Mouse (Mus musculus) brain, embryonic 14.5 days (tissue): ENCODE measurements around the gene Nutf2. TPM values are rescaled to one million over a fixed set of nuclear protein-coding genes. Genes with fewer than 3 reads are reported as not detected.

Experiments used
- DNase-seq: peaks from one replicate; pipeline ENCODE4 v3.0.0-alpha.2; 2011; ENCODE audit warnings: low read depth
- CTCF ChIP-seq: fragments of 200-500 bp; IDR thresholded peaks from 2 replicates; pipeline ENCODE4 v1.5.1; 2012; ENCODE audit warnings: inconsistent platforms, mild to moderate bottlenecking, moderate library complexity, borderline replicate concordance; ENCODE audit not compliant: insufficient read depth, insufficient read length; ENCODE audit errors: extremely low read depth
- POLR2A ChIP-seq: fragments of 200-500 bp; IDR thresholded peaks from 2 replicates; pipeline ENCODE4 v1.6.1; 2012; ENCODE audit warnings: mild to moderate bottlenecking, inconsistent platforms, borderline replicate concordance; ENCODE audit not compliant: poor library complexity, insufficient read depth, insufficient read length, severe bottlenecking; ENCODE audit errors: extremely low read depth
- polyA plus RNA-seq: library from polyadenylated mRNA; depleted of rRNA; stranded (reverse); fragments of >200 nt; gene quantifications from 2 replicates; pipeline ENCODE4 v1.2.3, GENCODE M21; 2012; rRNA removed

Nutf2 gene
- polyA plus RNA-seq, 1 experiment: 190 TPM

- TF ChIP-seq POLR2A (no peak), CTCF (peak; percentile 47; the same call in 1 of the 2 replicates)
- peak; percentile 50 for DNase-seq
Measured at GRCm38 (mm10) chr8:105892432-105892831, 32.1 kb downstream of the Nutf2 start.

- DNase-seq: peak; percentile 89
- no peak for TF ChIP-seq POLR2A
- no peak for TF ChIP-seq CTCF
Measured at GRCm38 (mm10) chr8:105893339-105893738, 33.0 kb downstream of the Nutf2 start, which contains the start of gene Nrn1l. Gene Nrn1l (plus strand): TSS chr8:105893567.

- DNase-seq: no peak
- TF ChIP-seq CTCF (no peak), POLR2A (no peak)
Measured at GRCm38 (mm10) chr8:105897801-105898480, 37.6 kb downstream of the Nutf2 start.

- no peak for TF ChIP-seq CTCF
- peak; percentile 96 for TF ChIP-seq POLR2A
- DNase-seq: peak; percentile 98
Measured at GRCm38 (mm10) chr8:105900180-105900940, 40.0 kb downstream of the Nutf2 start, which contains the start of gene Pskh1. Gene Pskh1 (plus strand): TSS chr8:105900441.

GRCm38 (mm10) chr8:105900941-105901616 is 40.7 kb downstream of the Nutf2 start:
- DNase-seq: no peak
- TF ChIP-seq CTCF: no peak
- no peak for TF ChIP-seq POLR2A

GRCm38 (mm10) chr8:105919390-105919789 is 59.0 kb downstream of the Nutf2 start:
- DNase-seq: no peak
- TF ChIP-seq POLR2A: no peak
- no peak for TF ChIP-seq CTCF

GRCm38 (mm10) chr8:105925123-105925522 is 64.7 kb downstream of the Nutf2 start:
- no peak for TF ChIP-seq CTCF
- TF ChIP-seq POLR2A: no peak
- DNase-seq: no peak

Other genes with a start within 250 kb of the Nutf2 start
- gene Ctcf, start 224.0 kb upstream of the Nutf2 start, polyA plus RNA-seq: 36.6 and 54.8 TPM in 2 replicates
- 0.26 and 0.55 TPM in 2 replicates for gene Agrp, start 223.2 kb upstream of the Nutf2 start, polyA plus RNA-seq
- 13.7 and 20.5 TPM in 2 replicates for gene Carmil2, start 174.3 kb upstream of the Nutf2 start, polyA plus RNA-seq
- gene Acd, start 159.5 kb upstream of the Nutf2 start, polyA plus RNA-seq: 62.5 and 79.9 TPM in 2 replicates
- 40.7 and 59.2 TPM in 2 replicates for gene Pard6a, start 159.4 kb upstream of the Nutf2 start, polyA plus RNA-seq
- not detected in 2 replicates for gene 4933405L10Rik, start 152.9 kb upstream of the Nutf2 start, polyA plus RNA-seq
- 19.9 and 32.7 TPM in 2 replicates for gene Enkd1, start 152.4 kb upstream of the Nutf2 start, polyA plus RNA-seq
- 56.1 and 62.6 TPM in 2 replicates for gene Gfod2, start 101.9 kb upstream of the Nutf2 start, polyA plus RNA-seq
- gene Ranbp10, start 33.2 kb upstream of the Nutf2 start, polyA plus RNA-seq: 35.7 and 39.7 TPM in 2 replicates
- gene Tsnaxip1, start 32.8 kb upstream of the Nutf2 start, polyA plus RNA-seq: 0.37 and 0.54 TPM in 2 replicates
- 83.0 and 109 TPM in 2 replicates for gene Cenpt, start 7.3 kb upstream of the Nutf2 start, polyA plus RNA-seq
- gene Thap11, start 5.4 kb upstream of the Nutf2 start, polyA plus RNA-seq: 61.3 and 78.5 TPM in 2 replicates
- gene Edc4, start 20.3 kb downstream of the Nutf2 start, polyA plus RNA-seq: 80.3 and 85.4 TPM in 2 replicates
- gene Nrn1l, start 33.0 kb downstream of the Nutf2 start, polyA plus RNA-seq: 0.90 and 1.6 TPM in 2 replicates
- 23.6 and 26.8 TPM in 2 replicates for gene Pskh1, start 39.9 kb downstream of the Nutf2 start, polyA plus RNA-seq
- 7.8 and 10.2 TPM in 2 replicates for gene Ctrl, start 73.3 kb downstream of the Nutf2 start, polyA plus RNA-seq
- gene Psmb10, start 77.9 kb downstream of the Nutf2 start, polyA plus RNA-seq: 51.6 and 64.8 TPM in 2 replicates
- gene Lcat, start 82.8 kb downstream of the Nutf2 start, polyA plus RNA-seq: 2.0 and 2.3 TPM in 2 replicates
- 15.2 and 17.0 TPM in 2 replicates for gene Slc12a4, start 105.5 kb downstream of the Nutf2 start, polyA plus RNA-seq
- gene Dpep3, start 118.8 kb downstream of the Nutf2 start, polyA plus RNA-seq: not detected in 2 replicates
- 22.9 and 24.4 TPM in 2 replicates for gene Dus2, start 130.8 kb downstream of the Nutf2 start, polyA plus RNA-seq
- gene Dpep2nb, start 145.4 kb downstream of the Nutf2 start, polyA plus RNA-seq: not detected in 2 replicates
- 16.5 and 17.8 TPM in 2 replicates for gene Ddx28, start 151.3 kb downstream of the Nutf2 start, polyA plus RNA-seq
- 11.1 and 13.1 TPM in 2 replicates for gene Nfatc3, start 198.3 kb downstream of the Nutf2 start, polyA plus RNA-seq